Mouse (Mus musculus) ovary, postnatal 14 days (tissue): ENCODE data around the gene Prrt2.

Experiments
- DNase-seq: peaks from one replicate; pipeline ENCODE4 v3.0.0; 2022; ENCODE audit warnings: low spot score

The Prrt2 gene

GRCm38 (mm10) chr7:127020901-127021562 is at the start of gene Prrt2, which contains the start of gene Gm42742:
Gene Prrt2, minus strand, starts transcription at chr7:127021211.
Gene Gm42742, minus strand, starts transcription at chr7:127021097.
- DNase-seq, result peak; percentile 55

- DNase-seq, result no peak
Measured at GRCm38 (mm10) chr7:127066317-127066716, 45.3 kb upstream of the Prrt2 start.

DNA sequence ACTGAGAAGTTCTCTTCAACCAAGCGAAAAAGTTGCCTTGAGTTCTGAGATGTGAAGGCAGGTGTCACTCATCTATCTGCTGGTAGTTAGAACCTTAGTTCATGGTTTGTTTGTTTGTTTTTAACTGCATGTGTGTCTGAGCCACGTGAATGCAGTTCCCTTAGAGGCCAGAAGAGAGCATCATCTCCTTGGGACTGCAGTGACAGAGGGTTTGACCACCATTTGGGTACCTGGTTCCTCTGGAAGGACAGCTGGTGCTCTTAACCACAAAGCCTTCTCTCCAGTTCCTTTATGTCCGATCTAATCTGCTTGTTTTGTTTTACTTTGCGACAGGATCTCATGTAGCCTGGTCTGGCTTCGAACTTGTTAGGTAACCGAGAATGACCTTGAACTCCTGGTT is 44.5 kb upstream of the Prrt2 start:
- DNase-seq, result no peak

DNA sequence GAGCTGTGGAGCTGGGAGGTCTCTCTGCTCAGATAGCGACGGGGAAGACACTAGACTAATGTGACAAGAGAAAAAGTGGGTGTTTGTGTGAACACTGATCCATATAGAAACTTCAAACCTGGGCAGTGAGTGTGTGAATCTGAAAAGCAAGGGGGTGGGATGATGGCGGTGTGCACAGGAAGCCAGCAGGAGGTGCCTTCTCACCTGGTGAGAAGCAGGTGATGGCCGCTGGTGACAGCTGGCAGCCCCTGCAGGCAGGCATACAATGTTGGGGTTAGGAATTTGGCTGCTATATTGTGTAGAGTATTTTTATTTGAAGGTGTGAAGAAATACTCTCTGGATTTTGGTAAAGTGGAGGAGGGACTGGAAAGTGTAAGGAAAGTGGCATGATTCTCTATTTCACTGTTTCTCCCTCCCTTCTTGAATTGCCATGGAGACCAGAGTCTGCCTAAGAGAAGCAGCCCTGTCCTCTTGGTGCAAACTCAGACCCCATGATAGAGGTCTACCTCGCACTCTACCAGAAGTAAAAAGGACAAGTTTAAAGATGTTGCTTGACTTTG is 34.1 kb upstream of the Prrt2 start:
- DNase-seq, result no peak

- peak; percentile 92 for DNase-seq
Measured at GRCm38 (mm10) chr7:127041851-127042672, 21.1 kb upstream of the Prrt2 start, which contains the start of gene Kif22. Gene Kif22, minus strand, starts transcription at chr7:127042471.

DNA sequence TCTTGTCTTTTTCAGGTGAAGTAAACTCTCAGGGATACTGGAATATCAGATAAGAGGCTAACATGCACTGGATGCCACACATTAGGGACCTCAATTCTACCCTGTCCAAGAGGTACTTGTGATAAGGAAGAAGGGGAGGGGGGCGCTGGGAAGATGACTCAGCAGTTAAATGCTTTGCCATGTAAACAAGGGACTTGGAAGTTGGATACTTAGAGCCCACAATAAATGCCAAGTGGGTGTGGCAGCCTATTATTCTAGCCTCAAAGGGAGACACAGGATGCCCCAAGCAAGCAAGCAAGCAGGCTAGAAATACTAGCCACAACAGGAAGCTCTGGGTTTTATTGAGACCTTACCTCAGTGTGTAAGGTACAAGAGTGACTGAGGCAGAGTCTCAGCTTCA is 10.2 kb upstream of the Prrt2 start:
- no peak for DNase-seq

GRCm38 (mm10) chr7:127030172-127030571 is 9.2 kb upstream of the Prrt2 start:
- DNase-seq, result no peak

- DNase-seq, result no peak
Measured at GRCm38 (mm10) chr7:127027885-127028284, 6.9 kb upstream of the Prrt2 start.

DNA sequence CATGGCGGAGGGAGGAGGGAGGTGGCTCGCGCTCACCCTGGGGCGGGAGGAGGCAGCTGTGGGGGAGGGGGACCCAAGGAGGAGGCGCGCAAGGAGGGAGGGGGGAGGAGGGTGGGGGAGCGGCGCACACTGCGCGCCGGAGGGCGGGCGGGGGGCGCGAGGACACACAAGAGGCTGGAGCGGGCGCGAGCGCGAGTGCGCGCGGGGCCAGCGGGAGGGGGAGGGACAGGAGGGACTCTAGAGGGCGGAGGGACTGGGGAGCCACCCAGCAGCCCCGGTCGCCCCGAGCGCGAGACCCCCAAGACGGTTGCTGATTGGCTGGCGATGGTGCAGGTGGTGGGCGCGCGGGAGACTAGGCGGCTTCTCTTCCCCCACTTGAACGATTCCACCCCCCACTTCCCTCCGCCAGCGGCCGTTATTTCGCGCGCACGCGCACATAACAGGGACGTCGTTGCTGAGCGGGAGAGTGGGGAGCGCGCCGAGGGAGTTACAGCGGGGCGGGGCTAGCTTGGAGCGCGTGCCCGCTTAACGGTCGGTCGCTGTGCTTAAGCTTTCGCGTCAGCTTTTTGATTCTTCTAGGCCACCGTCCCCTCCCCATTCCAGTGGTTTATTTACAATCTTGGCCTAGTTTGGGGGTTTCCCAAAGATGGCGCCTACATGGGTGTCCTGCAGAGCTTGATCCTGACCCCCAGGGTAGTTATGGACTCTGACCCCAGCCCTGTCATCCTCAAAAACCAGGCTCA is 6.1 kb upstream of the Prrt2 start, which contains the start of gene Maz:
Gene Maz, minus strand, starts transcription at position 54 of the 743 bp plus-strand sequence.
- peak; percentile 99 for DNase-seq

DNA sequence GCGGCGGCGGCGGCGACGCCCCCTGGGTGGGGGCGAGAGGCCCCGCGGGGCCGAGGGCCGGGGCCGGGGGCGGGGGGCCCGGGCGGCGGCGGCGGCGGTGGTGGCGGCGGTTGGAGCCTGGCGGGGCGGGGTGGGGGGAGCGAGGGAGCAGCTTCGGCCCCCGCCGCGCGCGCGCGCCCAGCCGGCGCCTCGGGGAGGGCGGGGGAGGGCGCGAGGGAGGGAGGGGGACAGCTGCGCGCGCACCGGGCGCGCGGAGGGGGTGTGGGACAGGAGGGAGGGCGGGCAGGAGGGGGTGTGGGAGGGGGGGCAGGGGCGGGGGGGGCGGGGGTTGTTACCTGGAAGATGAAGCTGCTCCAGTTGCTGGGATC is 5.6 kb upstream of the Prrt2 start:
- DNase-seq, result peak; percentile 61

DNA sequence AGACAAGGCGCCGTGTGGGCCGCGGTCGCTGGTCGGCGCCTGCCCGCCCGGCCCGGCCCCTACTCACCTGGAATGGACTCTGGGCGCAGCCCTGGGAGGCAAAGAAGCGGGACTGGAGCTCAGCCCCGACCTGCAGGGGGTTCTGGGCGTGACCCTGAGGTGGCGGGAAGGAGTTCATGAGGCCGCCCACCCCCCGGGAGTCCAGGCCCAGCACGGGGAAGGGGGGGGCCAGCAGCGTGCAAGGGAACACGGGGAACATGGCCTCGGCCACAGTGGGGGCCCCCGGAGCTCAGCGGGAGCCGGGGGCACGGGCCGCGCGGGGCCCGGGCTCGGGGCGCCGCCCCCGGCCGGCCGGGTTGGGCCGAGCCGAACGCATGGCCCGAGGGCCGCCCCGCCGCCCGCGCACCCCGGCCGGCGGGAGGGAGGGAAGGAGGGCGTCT is 5.2 kb upstream of the Prrt2 start:
- DNase-seq, result no peak

DNA sequence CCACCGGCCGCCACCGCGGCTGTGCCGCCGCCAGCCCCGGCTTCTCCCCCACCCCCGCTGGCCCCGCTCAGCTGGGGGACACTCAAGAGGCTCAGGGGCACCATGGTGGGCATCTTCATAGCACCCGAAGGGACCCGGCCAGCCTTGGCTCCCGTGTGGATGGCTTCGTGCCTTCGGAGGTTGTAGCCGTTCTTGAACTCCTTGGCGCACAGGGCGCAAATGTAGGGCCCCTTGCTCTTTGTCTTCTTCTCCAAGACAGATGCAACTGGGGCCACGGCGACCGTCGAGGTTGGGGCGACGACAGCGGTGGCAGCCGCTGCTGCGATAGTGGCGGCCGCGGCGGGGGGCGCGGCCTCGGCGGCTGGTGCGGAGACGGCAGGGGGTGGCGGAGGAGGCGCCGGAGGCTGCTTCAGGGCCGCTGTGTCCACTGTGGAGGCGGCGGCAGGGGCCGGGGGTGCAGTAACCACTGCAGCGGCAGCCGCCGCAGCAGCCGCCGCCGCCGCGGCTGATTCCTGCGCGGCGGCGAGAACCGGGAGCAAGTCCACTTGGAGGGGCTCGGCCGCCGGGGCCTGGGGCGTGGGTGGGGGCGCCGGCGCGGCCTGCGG is 4.6 kb upstream of the Prrt2 start:
- DNase-seq, result no peak

GRCm38 (mm10) chr7:127024755-127025555 is 3.9 kb upstream of the Prrt2 start:
- DNase-seq, result peak; percentile 62

GRCm38 (mm10) chr7:127023896-127024690 is 3.1 kb upstream of the Prrt2 start:
- DNase-seq, result no peak

DNA sequence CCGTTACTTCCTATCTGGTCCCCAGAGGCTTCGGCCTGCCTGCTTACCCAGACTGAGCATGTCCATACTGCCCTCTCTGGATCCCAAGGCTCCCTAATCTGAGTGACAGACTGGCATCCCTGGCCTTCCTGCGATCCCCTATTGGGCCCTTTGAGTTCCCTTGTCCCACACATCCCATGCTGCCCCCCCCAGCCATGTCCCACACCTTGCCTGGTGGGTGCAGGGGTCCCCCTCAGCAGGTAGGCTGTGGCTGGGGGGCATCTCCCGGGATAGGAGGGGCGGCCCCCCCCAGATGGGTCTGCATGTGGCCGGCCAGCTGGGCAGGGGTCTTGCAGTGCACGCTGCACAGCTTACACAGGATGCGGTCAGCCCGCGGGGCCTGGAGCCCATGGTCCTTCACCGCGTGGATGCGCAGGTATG is 2.3 kb upstream of the Prrt2 start:
- DNase-seq, result no peak

GRCm38 (mm10) chr7:127022528-127023271 is 1.7 kb upstream of the Prrt2 start:
- no peak for DNase-seq

DNA sequence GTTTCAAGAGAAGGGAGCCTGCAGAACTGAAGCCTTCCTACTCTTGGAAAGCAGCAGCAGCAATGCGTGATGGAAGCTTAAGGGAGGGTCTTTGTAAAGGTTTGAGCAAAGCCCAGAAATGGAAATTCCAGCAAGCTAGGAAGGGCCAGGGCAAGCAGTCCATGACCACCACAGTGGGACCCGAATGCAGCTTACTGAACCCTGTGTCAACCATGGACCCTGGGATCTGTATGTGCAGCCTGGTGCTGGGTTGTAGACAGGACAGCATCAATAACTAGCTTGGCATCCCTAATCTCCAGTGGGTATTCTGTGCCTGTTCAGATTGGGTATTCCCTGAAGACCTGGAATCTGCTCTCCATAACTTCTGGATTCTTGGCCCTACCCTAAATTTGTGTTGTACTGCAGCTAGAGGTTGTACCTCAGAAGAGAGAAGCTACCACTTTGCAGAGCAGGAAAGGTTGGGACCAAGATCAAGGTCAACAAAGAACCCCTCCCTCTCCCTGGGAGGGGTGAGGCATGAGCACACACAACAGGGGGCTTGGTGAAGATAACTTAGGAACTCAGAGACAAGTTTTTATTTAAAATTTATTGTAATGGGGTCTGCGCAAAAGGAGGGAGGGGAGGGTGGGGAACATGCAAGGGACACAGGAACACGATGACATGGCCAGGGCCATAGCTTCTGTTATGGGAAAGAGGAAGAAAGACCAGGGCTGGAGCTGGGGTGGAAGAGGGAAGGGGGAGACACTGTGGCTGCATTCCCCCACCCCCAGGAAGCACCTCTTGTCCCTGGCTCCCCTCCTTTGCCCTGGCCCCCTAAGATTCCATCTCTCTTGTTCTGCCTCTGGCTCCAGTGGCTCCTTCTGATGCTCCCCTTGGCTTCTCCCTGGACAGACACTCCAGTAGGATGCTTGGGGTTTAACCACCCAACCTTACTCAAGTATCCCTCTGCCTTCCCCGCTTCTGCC is 834 bp upstream of the Prrt2 start:
- no peak for DNase-seq

- no peak for DNase-seq
Measured at GRCm38 (mm10) chr7:127020491-127020890, 520 bp downstream of the Prrt2 start.
